Mouse (Mus musculus): ENCODE measurements at regions not wholly inside any gene's neighbourhood (a gene's known extent, or its start where the extent isn't known, plus 50 kb on each side); places are given as distances from the start of the nearest gene placed in this dataset.

GRCm38 (mm10) chr16:76546632-76547031 lies 173.0 kb upstream of the Nrip1 start:
- 74% methylated on average over 2 of the region's 2 CpGs for WGBS

GRCm38 (mm10) chr16:76545942-76546341 lies 172.3 kb upstream of the Nrip1 start:
- ATAC-seq (ENCODE audit: insufficient read depth, low FRiP score): no peak
- Histone ChIP-seq H3K9me3 (replicated peaks; ENCODE audit: control insufficient read depth, low read length) (no peaks in the 10 kb centered on the region), H3K9ac (ENCODE audit: low read length) (no peak overlapping the region), H3K36me3 (ENCODE audit: control insufficient read depth, insufficient read depth, low read length) (no peaks in the 10 kb centered on the region), H3K4me2 (ENCODE audit: low read depth, low read length) (no peak overlapping the region), H3K4me1 (ENCODE audit: control insufficient read depth, insufficient read depth, low read length) (no peaks in the 10 kb centered on the region), H3K27ac (ENCODE audit: low read length) (no peak overlapping the region), H3K4me3 (replicated peaks; ENCODE audit: low read length) (no peak overlapping the region), H3K27me3 (ENCODE audit: control insufficient read depth, insufficient read depth, low read length) (no peaks in the 10 kb centered on the region)
- 86% methylated on average over 2 of the region's 2 CpGs for WGBS

More at GRCm38 (mm10) chr16:76546632-76547031, 173.0 kb upstream of the Nrip1 start:
- H3K36me3 ChIP-seq (ENCODE audit: control insufficient read depth, insufficient read depth, low read length): no peaks in the 10 kb centered on the region
- no peaks in the 10 kb centered on the region for H3K9me3 ChIP-seq (replicated peaks; ENCODE audit: control insufficient read depth, low read length)
- no peak overlapping the region for H3K9ac ChIP-seq (ENCODE audit: low read length)
- no peak overlapping the region for H3K4me2 ChIP-seq (ENCODE audit: low read depth, low read length)
- ATAC-seq (ENCODE audit: insufficient read depth, low FRiP score): no peak
- H3K4me3 ChIP-seq (replicated peaks; ENCODE audit: low read length): no peak overlapping the region
- no peaks in the 10 kb centered on the region for H3K4me1 ChIP-seq (ENCODE audit: control insufficient read depth, insufficient read depth, low read length)
- H3K27me3 ChIP-seq (ENCODE audit: control insufficient read depth, insufficient read depth, low read length): no peaks in the 10 kb centered on the region
- no peak overlapping the region for H3K27ac ChIP-seq (ENCODE audit: low read length)

- H3K27me3 ChIP-seq (ENCODE audit: control insufficient read depth, insufficient read depth, low read length): no peaks in the 10 kb centered on the region
- no peak overlapping the region for H3K27ac ChIP-seq (ENCODE audit: low read length)
- H3K4me1 ChIP-seq (ENCODE audit: control insufficient read depth, insufficient read depth, low read length): peaks cover 3% of the 10 kb centered on the region
- H3K4me2 ChIP-seq (ENCODE audit: low read depth, low read length): no peak overlapping the region
- no peak for ATAC-seq (ENCODE audit: insufficient read depth, low FRiP score)
- H3K9ac ChIP-seq (ENCODE audit: low read length): no peak overlapping the region
- H3K36me3 ChIP-seq (ENCODE audit: control insufficient read depth, insufficient read depth, low read length): no peaks in the 10 kb centered on the region
- 71% methylated on average over 4 of the region's 4 CpGs for WGBS
- no peaks in the 10 kb centered on the region for H3K9me3 ChIP-seq (replicated peaks; ENCODE audit: control insufficient read depth, low read length)
- no peak overlapping the region for H3K4me3 ChIP-seq (replicated peaks; ENCODE audit: low read length)
These were observed 171.3 kb upstream of the Nrip1 start for GRCm38 (mm10) chr16:76544972-76545371.

GRCm38 (mm10) chr16:76540964-76541363 lies 167.3 kb upstream of the Nrip1 start:
- no peak overlapping the region for H3K4me2 ChIP-seq (ENCODE audit: low read depth, low read length)
- ATAC-seq (ENCODE audit: insufficient read depth, low FRiP score): no peak
- no peaks in the 10 kb centered on the region for H3K36me3 ChIP-seq (ENCODE audit: control insufficient read depth, insufficient read depth, low read length)
- H3K27ac ChIP-seq (ENCODE audit: low read length): 0 out of 2 replicates have a peak overlapping the region, but pooled peaks have one; percentile 1
- H3K27me3 ChIP-seq (ENCODE audit: control insufficient read depth, insufficient read depth, low read length): no peaks in the 10 kb centered on the region
- 39% methylated on average over 5 of the region's 5 CpGs for WGBS
- H3K4me3 ChIP-seq (replicated peaks; ENCODE audit: low read length): no peak overlapping the region
- H3K9me3 ChIP-seq (replicated peaks; ENCODE audit: control insufficient read depth, low read length): no peaks in the 10 kb centered on the region
- H3K9ac ChIP-seq (ENCODE audit: low read length): no peak overlapping the region
- H3K4me1 ChIP-seq (ENCODE audit: control insufficient read depth, insufficient read depth, low read length): peaks cover 7% of the 10 kb centered on the region

GRCm38 (mm10) chr16:76540328-76540923 lies 166.8 kb upstream of the Nrip1 start:
- Histone ChIP-seq H3K4me2 (ENCODE audit: low read depth, low read length) (no peak overlapping the region), H3K4me3 (replicated peaks; ENCODE audit: low read length) (no peak overlapping the region), H3K9ac (ENCODE audit: low read length) (no peak overlapping the region), H3K27me3 (ENCODE audit: control insufficient read depth, insufficient read depth, low read length) (no peaks in the 10 kb centered on the region), H3K36me3 (ENCODE audit: control insufficient read depth, insufficient read depth, low read length) (no peaks in the 10 kb centered on the region), H3K9me3 (replicated peaks; ENCODE audit: control insufficient read depth, low read length) (no peaks in the 10 kb centered on the region), H3K4me1 (ENCODE audit: control insufficient read depth, insufficient read depth, low read length) (peaks cover 7% of the 10 kb centered on the region), H3K27ac (ENCODE audit: low read length) (no peak overlapping the region)
- 58% methylated on average over 8 of the region's 8 CpGs for WGBS
- 0 out of 2 replicates have a peak, but pooled peaks have one; percentile 47 for ATAC-seq (ENCODE audit: insufficient read depth, low FRiP score)

GRCm38 (mm10) chr16:76539669-76540068 lies 166.0 kb upstream of the Nrip1 start:
- Histone ChIP-seq H3K9ac (ENCODE audit: low read length) (no peak overlapping the region), H3K9me3 (replicated peaks; ENCODE audit: control insufficient read depth, low read length) (no peaks in the 10 kb centered on the region), H3K27me3 (ENCODE audit: control insufficient read depth, insufficient read depth, low read length) (no peaks in the 10 kb centered on the region), H3K27ac (ENCODE audit: low read length) (0 out of 2 replicates have a peak overlapping the region, but pooled peaks have one; percentile 8), H3K36me3 (ENCODE audit: control insufficient read depth, insufficient read depth, low read length) (no peaks in the 10 kb centered on the region), H3K4me3 (replicated peaks; ENCODE audit: low read length) (no peak overlapping the region), H3K4me1 (ENCODE audit: control insufficient read depth, insufficient read depth, low read length) (peaks cover 7% of the 10 kb centered on the region), H3K4me2 (ENCODE audit: low read depth, low read length) (no peak overlapping the region)
- WGBS: 15% methylated on average over 6 of the region's 6 CpGs
- ATAC-seq (ENCODE audit: insufficient read depth, low FRiP score): peak; percentile 76

- no peak overlapping the region for H3K27ac ChIP-seq (ENCODE audit: low read length)
- H3K4me3 ChIP-seq (replicated peaks; ENCODE audit: low read length): no peak overlapping the region
- no peaks in the 10 kb centered on the region for H3K9me3 ChIP-seq (replicated peaks; ENCODE audit: control insufficient read depth, low read length)
- ATAC-seq (ENCODE audit: insufficient read depth, low FRiP score): no peak
- no peak overlapping the region for H3K9ac ChIP-seq (ENCODE audit: low read length)
- no peaks in the 10 kb centered on the region for H3K36me3 ChIP-seq (ENCODE audit: control insufficient read depth, insufficient read depth, low read length)
- peaks cover 7% of the 10 kb centered on the region for H3K4me1 ChIP-seq (ENCODE audit: control insufficient read depth, insufficient read depth, low read length)
- 81% methylated on average over 11 of the region's 11 CpGs for WGBS
- H3K27me3 ChIP-seq (ENCODE audit: control insufficient read depth, insufficient read depth, low read length): no peaks in the 10 kb centered on the region
- no peak overlapping the region for H3K4me2 ChIP-seq (ENCODE audit: low read depth, low read length)
These were observed 164.2 kb upstream of the Nrip1 start for GRCm38 (mm10) chr16:76537871-76538270.

- H3K9me3 ChIP-seq (replicated peaks; ENCODE audit: control insufficient read depth, low read length): no peaks in the 10 kb centered on the region
- no peaks in the 10 kb centered on the region for H3K4me1 ChIP-seq (ENCODE audit: control insufficient read depth, insufficient read depth, low read length)
- ATAC-seq (ENCODE audit: insufficient read depth, low FRiP score): no peak
- no peaks in the 10 kb centered on the region for H3K36me3 ChIP-seq (ENCODE audit: control insufficient read depth, insufficient read depth, low read length)
- H3K27ac ChIP-seq (ENCODE audit: low read length): no peak overlapping the region
- H3K27me3 ChIP-seq (ENCODE audit: control insufficient read depth, insufficient read depth, low read length): no peaks in the 10 kb centered on the region
- no peak overlapping the region for H3K4me3 ChIP-seq (replicated peaks; ENCODE audit: low read length)
- WGBS: 74% methylated on average over 8 of the region's 8 CpGs
- H3K9ac ChIP-seq (ENCODE audit: low read length): no peak overlapping the region
- H3K4me2 ChIP-seq (ENCODE audit: low read depth, low read length): no peak overlapping the region
These were observed 159.2 kb upstream of the Nrip1 start for GRCm38 (mm10) chr16:76532928-76533217.

- 60% methylated on average over 19 of the region's 19 CpGs for WGBS
These were observed 158.7 kb upstream of the Nrip1 start for GRCm38 (mm10) chr16:76532142-76532927.

More at GRCm38 (mm10) chr16:76532142-76532927, 158.7 kb upstream of the Nrip1 start:
- no peaks in the 10 kb centered on the region for H3K27me3 ChIP-seq (ENCODE audit: control insufficient read depth, insufficient read depth, low read length)
- no peak overlapping the region for H3K9ac ChIP-seq (ENCODE audit: low read length)
- H3K9me3 ChIP-seq (replicated peaks; ENCODE audit: control insufficient read depth, low read length): no peaks in the 10 kb centered on the region
- H3K27ac ChIP-seq (ENCODE audit: low read length): no peak overlapping the region
- no peak overlapping the region for H3K4me3 ChIP-seq (replicated peaks; ENCODE audit: low read length)
- ATAC-seq (ENCODE audit: insufficient read depth, low FRiP score): no peak
- H3K4me1 ChIP-seq (ENCODE audit: control insufficient read depth, insufficient read depth, low read length): no peaks in the 10 kb centered on the region
- H3K4me2 ChIP-seq (ENCODE audit: low read depth, low read length): no peak overlapping the region
- no peaks in the 10 kb centered on the region for H3K36me3 ChIP-seq (ENCODE audit: control insufficient read depth, insufficient read depth, low read length)
